Mouse (Mus musculus) left cerebral cortex, postnatal 25 days (tissue): ENCODE measurements around the gene Gm773. TPM values are rescaled to one million over a fixed set of nuclear protein-coding genes. Genes with fewer than 3 reads are reported as not detected.
"Not testable (repeated sequence)": the region's sequence is repeated elsewhere in the genome, so short reads cannot be mapped to it uniquely, and the experiment has no call there.

Experiments used
- DNase-seq, 2 experiments: peaks; one replicate each; pipeline ENCODE4 v3.0.0; 2022; ENCODE audit warnings: low spot score in 2 of 2, mixed read lengths in 1 of 2
- intact Hi-C: fragments of 180-260 bp; cut with DNase I; formaldehyde crosslinking; loops from one replicate; pipeline ENCODE4 v1.15.1; 2025
- total RNA-seq, 2 experiments: library from RNA; stranded (reverse); gene quantifications; 2 replicates each; pipeline ENCODE4 v1.2.3; 2021

The Gm773 gene
- total RNA-seq = not detected

DNA sequence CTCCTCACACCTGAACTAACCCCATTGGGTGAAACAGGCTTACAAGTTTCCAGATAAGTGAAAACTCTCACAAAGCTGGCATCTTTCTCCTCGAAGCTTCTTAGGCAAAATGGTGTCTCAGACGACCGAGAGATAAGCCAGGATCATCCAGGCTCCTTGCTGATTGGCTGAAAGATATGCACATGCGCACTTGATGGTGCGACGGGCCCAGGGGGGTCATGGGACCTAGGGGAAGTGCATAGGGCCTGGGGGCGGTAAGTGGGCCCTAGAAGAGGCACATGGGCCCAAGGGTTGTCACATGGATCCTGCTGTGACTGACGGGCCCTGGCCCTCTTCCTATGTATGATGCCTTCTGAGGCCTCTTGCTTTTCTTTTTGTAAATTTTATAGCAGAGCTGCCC, at the start of gene Gm773:
Gene Gm773 (minus strand): TSS at position 111 of the 400 bp plus-strand sequence.
- DNase-seq = no peak

DNA sequence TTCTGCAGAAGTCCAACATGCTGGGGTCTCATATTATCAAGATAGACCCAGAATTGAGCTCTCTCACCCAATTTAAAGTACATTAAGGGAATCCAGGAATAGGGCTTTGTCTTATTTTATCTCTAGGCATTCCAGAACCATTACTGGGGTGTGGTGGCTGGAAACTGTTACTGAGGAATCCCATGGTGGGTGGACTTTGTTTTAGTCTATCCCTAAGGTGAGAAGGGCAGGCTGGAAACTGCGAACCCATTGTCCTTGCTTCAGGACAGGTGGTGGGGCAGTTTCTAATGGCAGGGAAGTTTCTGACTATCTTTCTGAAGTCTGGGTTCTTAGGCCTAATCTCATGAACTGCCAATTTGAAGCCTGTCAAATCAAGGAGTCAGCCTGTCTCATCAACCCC, 26.2 kb downstream of the Gm773 start:
- intact Hi-C loops = not testable (repeated sequence)

More for the DNA sequence above, at the start of gene Gm773:
- intact Hi-C loops = no loop called here

DNA sequence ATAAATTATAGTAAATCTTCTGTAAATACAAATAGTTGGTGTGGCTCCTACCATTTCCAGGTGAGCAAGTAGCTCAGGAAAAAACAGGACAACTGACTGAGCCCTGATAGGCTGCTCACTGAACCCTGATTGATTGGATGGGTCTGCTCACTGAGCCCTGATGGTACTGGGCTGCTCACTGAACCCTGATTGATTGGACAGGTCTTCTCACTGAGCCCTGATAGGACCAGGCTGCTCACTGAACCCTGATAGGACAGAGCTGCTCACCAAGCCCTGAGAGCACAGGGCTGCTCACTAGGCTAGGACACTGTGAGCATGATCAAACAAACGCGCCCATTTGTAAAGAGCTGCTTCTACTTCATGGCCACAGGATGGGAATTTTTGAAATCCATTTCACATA, 61.3 kb downstream of the Gm773 start:
- DNase-seq = no peak
- intact Hi-C loops = no loop called here

More for the DNA sequence above, 26.2 kb downstream of the Gm773 start:
- not testable (repeated sequence) for DNase-seq

Other genes starting within 250 kb of the Gm773 start
- gene 3830403N18Rik, start 76.3 kb downstream of the Gm773 start, total RNA-seq = under 1 TPM in 1 of 2 experiments, not detected in 1; 0.37 TPM
- 1 to 10 TPM; 3.3 to 4.1 TPM for gene Zfp449, start 133.5 kb upstream of the Gm773 start, total RNA-seq
- gene Smim10l2a, start 161.7 kb upstream of the Gm773 start, total RNA-seq = 10 to 100 TPM; 21.2 to 27.9 TPM
- gene Gm2174, start 235.1 kb upstream of the Gm773 start, total RNA-seq = not detected
- gene Ints6l, start 242.0 kb upstream of the Gm773 start, total RNA-seq = 10 to 100 TPM; 27.6 to 30.0 TPM